In the genomic region with DNA sequence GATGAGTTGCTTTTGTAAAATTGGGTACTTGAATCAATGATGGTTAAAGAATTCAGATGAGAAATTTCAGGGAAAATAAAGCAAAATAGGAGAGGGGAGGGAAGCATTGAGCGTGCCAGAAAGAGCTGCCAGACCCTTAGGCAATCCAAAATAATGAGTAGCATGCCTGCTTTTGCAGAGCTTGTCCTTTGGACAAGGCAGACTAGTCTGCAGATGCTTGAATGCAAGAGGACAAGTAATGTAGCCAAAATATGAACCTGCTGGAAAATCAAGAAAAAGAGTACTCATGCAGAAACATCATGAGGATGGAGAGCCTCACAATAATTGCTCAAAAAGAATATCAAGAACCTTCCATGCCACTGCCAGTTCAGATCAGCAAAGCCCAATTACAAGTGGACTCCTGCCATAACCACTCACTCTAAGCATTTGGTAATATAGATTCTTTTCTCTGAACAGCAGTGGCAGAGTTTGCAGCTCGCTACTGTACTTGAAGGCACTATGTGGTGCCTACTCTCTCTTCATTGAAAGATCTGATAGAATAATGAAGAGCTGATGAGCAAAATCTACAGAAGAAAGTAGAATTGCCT, we compare ENCODE assay signal across 14 mouse cellular contexts. TPM values are rescaled to one million over a fixed set of nuclear protein-coding genes. Genes with fewer than 3 reads are reported as not detected.
DNase-seq lines count a peak whose midpoint lies in the region; ATAC-seq and TF ChIP-seq lines count a peak whose summit lies in the region.
"Had no signal": no experiment of that assay in that cellular context is flagged by ENCODE, and none has a peak within 500 bp of the region (broad histone marks: within the 10 kb centered on the region; RNA-seq: fewer than 3 reads in every experiment).

No protein-coding gene starts in this region.

- H3K4me3 ChIP-seq in cerebellum, adult 2 months (replicated peaks; ENCODE audit: insufficient read depth, low read depth, low read length) = no peak overlapping the region
- H3K4me3 ChIP-seq in heart, embryonic 11.5 days (ENCODE audit: low read depth, low read length) = no peak overlapping the region
- H3K4me3 ChIP-seq: midbrain, embryonic 10.5 days had no signal

- peak; percentile 27 to 56 for DNase-seq in cerebellum, postnatal 14 days
- no peak for DNase-seq in cerebellum, adult 2 months
- DNase-seq in heart, adult 9 months (ENCODE audit: low spot score in 2 of 2) = peak; percentile 15 to 18
- DNase-seq in NIH3T3 (ENCODE audit: low read depth) = peak; percentile 60
- peak; percentile 63 for DNase-seq in gastrocnemius, adult 18-20 months (ENCODE audit: low spot score)
- DNase-seq in spleen, adult 18-20 months = no peak
- DNase-seq in thymus, postnatal 0 days (ENCODE audit: low spot score) = no peak
- DNase-seq: heart, postnatal 10 days; layer of hippocampus, postnatal 36 days; lung, postnatal 4 days had no signal

- 64% methylated on average over 2 of the region's 2 CpGs for WGBS in cerebellum, adult 2 months
- 81% methylated on average over 2 of the region's 2 CpGs for WGBS in heart, embryonic 11.5 days (ENCODE audit: insufficient replicate concordance)

- no peaks in the 10 kb centered on the region for H3K36me3 ChIP-seq in heart, embryonic 11.5 days (ENCODE audit: control insufficient read depth, insufficient read depth, low read length)
- H3K36me3 ChIP-seq: midbrain, embryonic 10.5 days had no signal

- H3K4me1 ChIP-seq in cerebellum, adult 2 months (ENCODE audit: control insufficient read depth, insufficient read depth, low read length) = no peaks in the 10 kb centered on the region
- H3K4me1 ChIP-seq in heart, embryonic 11.5 days (ENCODE audit: control insufficient read depth, insufficient read depth, low read length) = no peaks in the 10 kb centered on the region
- H3K4me1 ChIP-seq: midbrain, embryonic 10.5 days had no signal

- TF ChIP-seq POLR2A in cerebellum, adult 2 months (IDR thresholded peaks at IDR 0.05; ENCODE audit: borderline replicate concordance, insufficient read depth, low read length) = no peak

- ATAC-seq in heart, embryonic 11.5 days (replicated peaks; ENCODE audit: insufficient number of reproducible peaks, low FRiP score, low TSS enrichment) = no peak
- ATAC-seq: intestine, postnatal 0 days had no signal

- no peak overlapping the region for H3K9ac ChIP-seq in heart, embryonic 11.5 days (ENCODE audit: low read depth, low read length)
- H3K9ac ChIP-seq: hindbrain, embryonic 14.5 days had no signal

- TF ChIP-seq CTCF in cerebellum, adult 2 months (IDR thresholded peaks at IDR 0.05; ENCODE audit: borderline replicate concordance, insufficient read depth, low read depth, low read length) = no peak

- H3K27ac ChIP-seq in cerebellum, adult 2 months (ENCODE audit: insufficient read depth, low read length) = no peak overlapping the region
- H3K27ac ChIP-seq in heart, embryonic 11.5 days (ENCODE audit: low read depth, low read length) = no peak overlapping the region
- H3K27ac ChIP-seq: hindbrain, embryonic 14.5 days; midbrain, embryonic 10.5 days had no signal

- no peaks in the 10 kb centered on the region for H3K9me3 ChIP-seq in heart, embryonic 11.5 days (replicated peaks; ENCODE audit: control insufficient read depth, low read length)
- H3K9me3 ChIP-seq: midbrain, embryonic 10.5 days had no signal

- no peaks in the 10 kb centered on the region for H3K27me3 ChIP-seq in cerebellum, adult 2 months (ENCODE audit: control insufficient read depth, insufficient read depth, low read length)
- peaks cover 2% of the 10 kb centered on the region; the same call in 1 of the 2 replicates for H3K27me3 ChIP-seq in heart, embryonic 11.5 days (ENCODE audit: control insufficient read depth, insufficient read depth, low read length)

- no peak overlapping the region for H3K4me2 ChIP-seq in heart, embryonic 11.5 days
- H3K4me2 ChIP-seq: hindbrain, embryonic 14.5 days had no signal

RNA-seq across cellular contexts. Expression of gene Mid1, which starts 19.1 kb away (rescaled TPM):
- 4.1 and 134 TPM in 2 replicates for polyA plus RNA-seq in cerebellum, adult 2 months (2012; rRNA removed)
- polyA plus RNA-seq in heart, embryonic 11.5 days (2014; fragmentation: Nextera tagmentation; extraction: Ambion mirVana) = 8.7 and 10.0 TPM in 2 replicates
- total RNA-seq in gastrocnemius, adult 18-20 months (2021) = 1 to 10 TPM; 3.7 to 7.3 TPM
- 1.5 and 2.0 TPM in 2 replicates for polyA plus RNA-seq in thymus, postnatal 0 days (2015; fragmentation: Nextera tagmentation; extraction: Ambion mirVana)

Comparison
In these comparisons a context has a peak if more than half of its experiments do, and no peak if none do; other contexts are left out.
1. DNase-seq: peak in cerebellum, postnatal 14 days (2 of 2), heart, adult 9 months (2 of 2), NIH3T3 (single experiment) and gastrocnemius, adult 18-20 months (single experiment); none in cerebellum, adult 2 months (0 of 2), spleen, adult 18-20 months (0 of 2) and thymus, postnatal 0 days (single experiment).